Mouse (Mus musculus) E14TG2a.4 (cell line): ENCODE data around the gene Alox12b.

Experiments
- H3K27me3 ChIP-seq: 2 replicates; pipeline ENCODE4 v1.6.1; 2014; ENCODE audit warnings: low read length, control low read depth; ENCODE audit not compliant: insufficient read depth
- H3K36me3 ChIP-seq: 2 replicates; pipeline ENCODE4 v1.6.1; 2014; ENCODE audit warnings: low read length, control low read depth; ENCODE audit not compliant: insufficient read depth
- H3K4me1 ChIP-seq: replicated peaks from 2 replicates; pipeline ENCODE4 v1.6.1; 2014; ENCODE audit warnings: low read depth, low read length, control low read depth
- H3K4me3 ChIP-seq: replicated peaks from 2 replicates; pipeline ENCODE4 v1.5.1; 2014; ENCODE audit warnings: mild to moderate bottlenecking, low read length
- H3K9me3 ChIP-seq: 2 replicates; pipeline ENCODE4 v1.6.1; 2014; ENCODE audit warnings: low read length, control low read depth
- CTCF ChIP-seq: conservative IDR thresholded peaks from 2 replicates; pipeline ENCODE4 v1.5.1; 2014; ENCODE audit warnings: low read length
- NANOG ChIP-seq: IDR thresholded peaks from 2 replicates; pipeline ENCODE4 v1.6.1; 2014; ENCODE audit warnings: borderline replicate concordance, low read length, mixed read lengths
- POU5F1 ChIP-seq: IDR thresholded peaks from 2 replicates; pipeline ENCODE4 v1.6.1; 2014; ENCODE audit warnings: low read length, borderline replicate concordance

The Alox12b gene

GRCm38 (mm10) chr11:69156800-69157199 is at the start of gene Alox12b:
TSS of gene Alox12b (plus strand) at chr11:69156989.
- TF ChIP-seq NANOG: no peak
- no peak for TF ChIP-seq CTCF
- no peak for TF ChIP-seq POU5F1
- H3K4me1 ChIP-seq: peaks cover 17% of the 10 kb centered on the region
- no peaks in the 10 kb centered on the region for H3K36me3 ChIP-seq
- no peaks in the 10 kb centered on the region for H3K9me3 ChIP-seq
- peaks cover 64% of the 10 kb centered on the region for H3K27me3 ChIP-seq
- H3K4me3 ChIP-seq: peak within 1 kb of the TSS; percentile 54

- Histone ChIP-seq H3K4me3 (no peak overlapping the region), H3K9me3 (no peaks in the 10 kb centered on the region), H3K27me3 (peaks cover 13% of the 10 kb centered on the region), H3K36me3 (peaks cover 68% of the 10 kb centered on the region), H3K4me1 (peaks cover 46% of the 10 kb centered on the region)
- TF ChIP-seq POU5F1 (no peak), NANOG (no peak), CTCF (no peak)
Measured at GRCm38 (mm10) chr11:69107676-69108075, 49.1 kb upstream of the Alox12b start.

- no peak for TF ChIP-seq NANOG
- TF ChIP-seq POU5F1: no peak
- no peak for TF ChIP-seq CTCF
- Histone ChIP-seq H3K27me3 (peaks cover 19% of the 10 kb centered on the region), H3K36me3 (peaks cover 63% of the 10 kb centered on the region), H3K4me1 (peaks cover 46% of the 10 kb centered on the region), H3K4me3 (no peak overlapping the region), H3K9me3 (no peaks in the 10 kb centered on the region)
Measured at GRCm38 (mm10) chr11:69108223-69108622, 48.6 kb upstream of the Alox12b start.

GRCm38 (mm10) chr11:69109032-69109900 is 47.5 kb upstream of the Alox12b start:
- H3K4me3 ChIP-seq: peak overlapping the region; percentile 76
- H3K4me1 ChIP-seq: peaks cover 42% of the 10 kb centered on the region
- H3K9me3 ChIP-seq: no peaks in the 10 kb centered on the region
- peaks cover 52% of the 10 kb centered on the region for H3K36me3 ChIP-seq
- TF ChIP-seq CTCF (no peak), NANOG (no peak), POU5F1 (no peak)
- H3K27me3 ChIP-seq: peaks cover 29% of the 10 kb centered on the region

GRCm38 (mm10) chr11:69110319-69111046 is 46.3 kb upstream of the Alox12b start:
- H3K4me1 ChIP-seq: peaks cover 37% of the 10 kb centered on the region
- H3K9me3 ChIP-seq: no peaks in the 10 kb centered on the region
- H3K36me3 ChIP-seq: peaks cover 40% of the 10 kb centered on the region
- TF ChIP-seq POU5F1 (no peak), CTCF (no peak), NANOG (no peak)
- peak overlapping the region; percentile 76 for H3K4me3 ChIP-seq
- peaks cover 41% of the 10 kb centered on the region for H3K27me3 ChIP-seq

- TF ChIP-seq POU5F1 (no peak), NANOG (no peak), CTCF (no peak)
Measured at GRCm38 (mm10) chr11:69111051-69111810, 45.6 kb upstream of the Alox12b start.

GRCm38 (mm10) chr11:69111865-69112264 is 44.9 kb upstream of the Alox12b start:
- TF ChIP-seq NANOG (no peak), CTCF (no peak), POU5F1 (no peak)
- Histone ChIP-seq H3K27me3 (peaks cover 55% of the 10 kb centered on the region), H3K36me3 (peaks cover 28% of the 10 kb centered on the region), H3K4me3 (no peak overlapping the region), H3K4me1 (peaks cover 30% of the 10 kb centered on the region), H3K9me3 (no peaks in the 10 kb centered on the region)

More at GRCm38 (mm10) chr11:69111051-69111810, 45.6 kb upstream of the Alox12b start:
- no peaks in the 10 kb centered on the region for H3K9me3 ChIP-seq
- peaks cover 33% of the 10 kb centered on the region for H3K36me3 ChIP-seq
- peak overlapping the region; percentile 76 for H3K4me3 ChIP-seq
- H3K4me1 ChIP-seq: peaks cover 32% of the 10 kb centered on the region
- peaks cover 49% of the 10 kb centered on the region for H3K27me3 ChIP-seq

GRCm38 (mm10) chr11:69114018-69114417 is 42.8 kb upstream of the Alox12b start:
- Histone ChIP-seq H3K4me3 (no peak overlapping the region), H3K4me1 (peaks cover 34% of the 10 kb centered on the region), H3K27me3 (peaks cover 73% of the 10 kb centered on the region), H3K36me3 (peaks cover 6% of the 10 kb centered on the region; the same call in 1 of the 2 replicates), H3K9me3 (no peaks in the 10 kb centered on the region)
- TF ChIP-seq NANOG (no peak), CTCF (no peak), POU5F1 (no peak)
